Mouse (Mus musculus) heart, adult 2 months (tissue): ENCODE data around the gene Mfsd5. TPM values are rescaled to one million over a fixed set of nuclear protein-coding genes. Genes with fewer than 3 reads are reported as not detected.

Experiments used
- DNase-seq, 2 experiments: peaks; one replicate each; pipeline ENCODE4 v3.0.0; 2021
- H3K27ac ChIP-seq: fragments of 200-600 bp; 2 replicates; pipeline ENCODE4 v1.8.1; 2022
- H3K27me3 ChIP-seq: fragments of 200-500 bp; 2 replicates; pipeline ENCODE4 v1.6.1; 2012; ENCODE audit warnings: mild to moderate bottlenecking, low read length, inconsistent platforms, mixed read lengths; ENCODE audit not compliant: control insufficient read depth, insufficient read depth
- H3K36me3 ChIP-seq: fragments of 200-500 bp; 2 replicates; pipeline ENCODE4 v1.6.1; 2012; ENCODE audit warnings: low read length, inconsistent platforms; ENCODE audit not compliant: control insufficient read depth, insufficient read depth
- H3K4me1 ChIP-seq: fragments of 200-500 bp; 2 replicates; pipeline ENCODE4 v1.6.1; 2011; ENCODE audit warnings: low read length; ENCODE audit not compliant: control insufficient read depth, insufficient read depth
- H3K4me3 ChIP-seq: fragments of 200-600 bp; 2 replicates; pipeline ENCODE4 v1.8.1; 2022
- H3K79me2 ChIP-seq: fragments of 200-500 bp; replicated peaks from 2 replicates; pipeline ENCODE4 v1.6.1; 2012; ENCODE audit warnings: mild to moderate bottlenecking, inconsistent platforms, low read length, moderate library complexity, mixed read lengths; ENCODE audit not compliant: control insufficient read depth, insufficient read depth
- H3K9ac ChIP-seq: fragments of 200-500 bp; 2 replicates; pipeline ENCODE4 v1.6.1; 2012; ENCODE audit warnings: low read depth, mild to moderate bottlenecking, control low read depth, inconsistent platforms, low read length, mixed read lengths
- CTCF ChIP-seq: fragments of 200-600 bp; IDR thresholded peaks from 2 replicates; pipeline ENCODE4 v1.8.1; 2022; ENCODE audit warnings: antibody characterized with exemption, mild to moderate bottlenecking, moderate library complexity
- EP300 ChIP-seq: fragments of 200-500 bp; IDR thresholded peaks from 2 replicates; pipeline ENCODE4 v1.6.1; 2011; ENCODE audit warnings: low read depth, low read length, control low read depth; ENCODE audit not compliant: insufficient read depth
- POLR2A ChIP-seq: fragments of 200-500 bp; IDR thresholded peaks from 2 replicates; pipeline ENCODE4 v1.6.1; 2011; ENCODE audit warnings: mild to moderate bottlenecking, low read depth, low read length, control low read depth; ENCODE audit not compliant: insufficient read depth
- WGBS: fragments of 180-500 bp; shearing (Covaris S2); methylation state at CpG from one replicate; pipeline ENCODE4 v1.1.7; 2018; 5-methylcytosine and 5-hydroxymethylcytosine counted together
- intact Hi-C: fragments of 180-260 bp; cut with DNase I; formaldehyde crosslinking; loops from one replicate; pipeline ENCODE4 v1.15.1; 2025
- polyA plus RNA-seq: library from polyadenylated mRNA; depleted of rRNA; stranded (reverse); fragments of >200 nt; gene quantifications from 2 replicates; pipeline ENCODE4 v1.2.3, GENCODE M21; 2012
- total RNA-seq, 2 experiments: library from RNA; stranded (reverse); gene quantifications; 2 replicates each; pipeline ENCODE4 v1.2.3; 2021

Mfsd5 gene
- total and polyA plus RNA-seq, 3 experiments: 17.0 to 37.8 (median 19.4) TPM

DNA sequence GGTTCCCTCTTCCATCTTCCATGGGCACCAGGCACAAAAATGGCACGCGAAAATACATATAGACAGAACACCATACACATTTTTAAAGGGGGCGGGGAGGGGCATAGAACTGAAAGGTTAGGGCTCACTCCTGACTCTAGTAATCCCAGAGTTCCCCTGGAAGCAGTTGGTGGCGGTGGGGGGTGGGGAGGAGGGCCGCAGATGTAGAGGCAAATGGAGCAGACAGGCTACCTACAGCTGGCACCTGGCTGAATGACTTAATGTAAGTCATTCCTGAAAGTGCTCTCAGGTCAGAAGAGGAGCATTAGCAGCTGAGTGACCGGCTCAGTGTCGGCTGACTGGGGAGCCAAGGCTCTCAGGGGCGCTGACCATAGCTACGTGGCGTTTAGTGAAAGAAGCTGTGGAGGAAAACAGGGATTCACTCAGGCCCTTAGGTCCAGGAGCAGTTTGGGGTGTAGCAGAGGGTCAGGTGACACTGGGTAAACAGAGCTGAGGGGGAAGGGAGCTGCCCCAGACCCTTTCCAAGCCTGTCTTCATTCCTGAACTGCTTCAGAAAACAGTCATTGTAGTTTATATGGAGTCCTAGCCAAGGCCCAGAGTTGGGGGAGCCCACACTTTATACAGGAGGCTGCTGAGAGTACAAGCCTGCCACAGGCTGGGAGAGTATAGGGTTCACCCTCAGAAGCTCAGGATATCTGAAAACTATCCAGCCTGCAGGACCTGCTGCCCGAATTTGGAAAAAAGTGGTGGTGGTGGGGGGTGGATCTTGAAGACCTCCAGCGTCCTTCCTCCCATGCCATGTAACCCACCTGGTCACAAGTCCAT lies 36.6 kb upstream of the Mfsd5 start:
- WGBS: 75% methylated on average over 12 of the region's 12 CpGs
- peak in 1 of 2 experiments; percentile 27 for DNase-seq
- intact Hi-C loops: no loop called here
- TF ChIP-seq POLR2A (no peak), CTCF (no peak), EP300 (no peak)
- Histone ChIP-seq H3K4me3 (no peak overlapping the region), H3K79me2 (peaks cover 2% of the 10 kb centered on the region; the same call in 1 of the 2 replicates), H3K9ac (peak overlapping the region; percentile 66), H3K4me1 (peaks cover 18% of the 10 kb centered on the region), H3K27me3 (no peaks in the 10 kb centered on the region), H3K36me3 (no peaks in the 10 kb centered on the region), H3K27ac (peak overlapping the region; percentile 96)

DNA sequence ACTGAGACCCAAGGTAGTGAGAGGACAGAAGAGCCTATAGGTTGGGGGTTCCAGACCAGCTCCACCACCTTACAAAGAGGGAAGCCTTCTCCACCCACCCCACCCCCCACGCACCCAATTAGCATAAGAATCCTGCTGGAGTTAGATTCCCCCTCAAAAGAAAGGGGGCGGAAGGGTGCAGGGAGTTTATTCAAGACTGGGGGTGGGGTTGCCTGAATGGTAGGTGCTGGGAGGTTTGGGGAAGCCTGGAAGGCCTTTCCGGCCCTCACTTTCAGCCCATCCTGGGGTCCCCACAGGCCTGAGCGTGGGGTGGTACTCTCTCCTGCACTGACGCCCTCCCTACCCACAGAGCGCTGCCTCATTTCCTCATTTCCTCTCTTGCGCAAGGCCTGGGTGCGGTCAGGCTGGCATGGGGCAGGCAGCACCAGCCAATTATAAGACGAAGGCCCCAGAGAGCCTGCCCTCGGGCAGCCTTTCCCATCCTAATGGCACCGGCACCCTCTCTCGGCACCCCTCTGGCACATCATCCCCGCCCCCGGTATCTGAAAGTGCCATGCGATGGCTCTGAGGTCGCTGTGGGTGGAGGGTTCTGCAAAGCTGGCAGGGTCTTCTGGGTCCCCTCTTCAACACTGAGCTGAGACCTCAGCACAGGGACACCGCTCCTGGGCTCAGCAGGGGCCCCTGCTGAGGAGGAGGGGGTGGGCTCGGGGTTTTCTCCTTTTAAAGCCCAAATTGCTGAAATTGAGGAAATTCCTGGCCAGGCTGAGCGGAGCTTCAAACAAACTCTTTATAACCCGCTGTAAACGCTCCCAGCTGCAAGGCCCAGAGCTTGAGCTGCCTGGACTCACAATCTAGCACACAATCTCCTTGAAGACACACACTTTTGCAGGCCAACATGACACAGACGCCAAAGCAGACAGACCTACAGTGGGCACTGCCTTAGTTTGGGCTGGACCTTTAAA lies 35.7 kb upstream of the Mfsd5 start:
- Histone ChIP-seq H3K4me3 (peak overlapping the region; percentile 78), H3K9ac (peak overlapping the region; percentile 66), H3K27me3 (no peaks in the 10 kb centered on the region), H3K4me1 (peaks cover 18% of the 10 kb centered on the region), H3K36me3 (no peaks in the 10 kb centered on the region), H3K79me2 (peaks cover 2% of the 10 kb centered on the region; the same call in 1 of the 2 replicates), H3K27ac (peak overlapping the region; percentile 96)
- peak; percentile 77 to 86 for DNase-seq
- WGBS: 35% methylated on average over 22 of the region's 22 CpGs
- intact Hi-C loops: no loop called here
- TF ChIP-seq POLR2A (peak; percentile 57; the same call in 1 of the 2 replicates), EP300 (0 out of 2 replicates have a peak, but pooled peaks have one; percentile 29), CTCF (peak; percentile 24; the same call in 1 of the 2 replicates)

DNA sequence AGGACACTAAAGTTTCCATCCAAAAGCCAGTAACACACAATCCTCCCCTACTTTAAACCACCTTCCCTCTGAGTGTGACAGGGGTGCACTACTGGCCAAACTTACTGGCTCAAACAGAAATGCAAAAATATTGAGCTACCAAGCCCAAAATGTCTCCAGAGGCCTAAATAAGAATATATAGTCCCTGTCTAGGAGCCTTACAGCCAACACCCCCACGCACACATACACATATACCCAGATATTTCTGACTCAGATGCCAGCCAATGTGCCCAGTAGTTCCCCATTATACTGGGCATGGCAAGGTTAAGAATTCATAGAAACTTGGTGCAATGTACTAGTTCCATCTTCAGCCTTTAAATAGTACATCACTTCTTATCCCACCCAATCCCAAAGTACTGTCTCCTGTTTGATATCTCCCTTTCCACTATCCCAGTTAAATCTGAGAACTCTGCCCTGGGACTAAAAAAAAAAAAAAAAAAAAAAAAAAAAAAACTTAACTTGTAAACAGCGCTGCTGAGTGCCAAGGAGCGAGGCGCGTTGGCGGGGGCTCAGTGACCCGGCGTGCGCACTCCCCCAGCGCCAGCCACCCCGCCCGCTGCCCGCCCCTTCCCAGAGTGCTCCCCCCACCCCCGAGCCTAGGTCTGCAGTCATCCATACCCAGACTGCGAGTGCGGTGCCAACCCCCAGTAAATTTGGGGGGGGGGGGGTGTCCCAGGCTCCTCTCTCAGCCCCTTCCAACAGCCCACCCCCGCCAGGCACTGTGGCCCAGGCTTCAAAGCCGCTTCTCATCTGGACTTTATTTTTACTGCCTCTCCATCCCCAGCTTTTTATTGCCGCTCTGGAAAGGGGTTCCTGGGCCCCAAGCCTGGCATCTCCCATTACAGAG lies 34.7 kb upstream of the Mfsd5 start:
- H3K4me3 ChIP-seq: peak overlapping the region; percentile 78
- peak; percentile 53 to 66 for DNase-seq
- no peaks in the 10 kb centered on the region for H3K36me3 ChIP-seq
- H3K27ac ChIP-seq: peak overlapping the region; percentile 96
- peaks cover 2% of the 10 kb centered on the region; the same call in 1 of the 2 replicates for H3K79me2 ChIP-seq
- peak overlapping the region; percentile 90 for H3K9ac ChIP-seq
- intact Hi-C loops: no loop called here
- 6% methylated on average over 18 of the region's 19 CpGs for WGBS
- H3K4me1 ChIP-seq: peaks cover 18% of the 10 kb centered on the region
- H3K27me3 ChIP-seq: no peaks in the 10 kb centered on the region
- TF ChIP-seq POLR2A (0 out of 2 replicates have a peak, but pooled peaks have one; percentile 17), CTCF (no peak)

DNA sequence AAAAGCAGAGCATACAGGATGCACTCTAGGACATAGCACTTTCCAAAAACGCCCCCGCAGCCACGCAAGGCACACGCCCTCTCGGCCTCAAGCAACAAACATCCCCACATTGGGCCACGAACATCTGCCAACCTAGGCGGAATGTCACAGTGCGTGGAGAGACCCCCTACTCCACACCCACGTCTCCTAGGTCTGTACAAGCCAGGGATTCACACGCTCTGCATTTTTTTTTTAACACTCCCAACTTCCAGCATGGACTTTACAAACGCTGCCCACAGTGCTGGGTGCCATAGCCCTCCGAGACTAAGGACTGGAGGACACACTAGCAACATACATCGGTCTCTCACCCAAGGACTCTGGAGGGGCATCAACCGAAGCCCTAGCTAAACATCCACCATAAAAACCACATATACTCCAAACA lies 33.8 kb upstream of the Mfsd5 start:
- H3K27me3 ChIP-seq: no peaks in the 10 kb centered on the region
- peaks cover 18% of the 10 kb centered on the region for H3K4me1 ChIP-seq
- no peaks in the 10 kb centered on the region for H3K36me3 ChIP-seq
- intact Hi-C loops: no loop called here
- H3K9ac ChIP-seq: peak overlapping the region; percentile 90
- H3K4me3 ChIP-seq: peak overlapping the region; percentile 78
- 18% methylated on average over 14 of the region's 14 CpGs for WGBS
- TF ChIP-seq POLR2A: peak; percentile 80
- TF ChIP-seq CTCF: no peak
- no peak for TF ChIP-seq EP300
- DNase-seq: peak; percentile 60 to 61
- peaks cover 2% of the 10 kb centered on the region; the same call in 1 of the 2 replicates for H3K79me2 ChIP-seq
- H3K27ac ChIP-seq: peak overlapping the region; percentile 96
